Mouse (Mus musculus): ENCODE data around the gene Zpld1. TPM values are rescaled to one million over a fixed set of nuclear protein-coding genes. Genes with fewer than 3 reads are reported as not detected.

Zpld1 gene
- not detected for polyA plus RNA-seq (2017; shearing (Covaris generic))

DNA sequence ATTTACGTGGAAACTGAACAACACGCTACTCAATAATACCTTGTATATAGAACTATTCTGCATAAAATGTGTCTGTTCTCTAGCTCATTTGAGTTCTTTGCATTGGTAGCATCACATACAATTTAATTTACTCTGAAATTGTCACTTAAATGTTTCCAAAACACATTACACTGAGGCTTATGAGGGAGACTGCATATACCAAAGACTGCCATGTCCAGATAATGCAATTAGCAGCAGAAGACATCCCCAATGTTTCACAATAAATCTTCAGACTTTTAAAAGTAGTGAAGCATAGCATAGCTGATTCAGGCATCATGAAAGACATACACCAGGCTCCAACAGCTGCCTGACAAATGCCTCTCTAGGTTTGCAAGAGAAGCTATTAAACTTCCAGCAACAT lies at the start of gene Zpld1:
Zpld1 (minus strand) TSS at position 101 of the 400 bp plus-strand sequence.
- ATAC-seq, result no peak

DNA sequence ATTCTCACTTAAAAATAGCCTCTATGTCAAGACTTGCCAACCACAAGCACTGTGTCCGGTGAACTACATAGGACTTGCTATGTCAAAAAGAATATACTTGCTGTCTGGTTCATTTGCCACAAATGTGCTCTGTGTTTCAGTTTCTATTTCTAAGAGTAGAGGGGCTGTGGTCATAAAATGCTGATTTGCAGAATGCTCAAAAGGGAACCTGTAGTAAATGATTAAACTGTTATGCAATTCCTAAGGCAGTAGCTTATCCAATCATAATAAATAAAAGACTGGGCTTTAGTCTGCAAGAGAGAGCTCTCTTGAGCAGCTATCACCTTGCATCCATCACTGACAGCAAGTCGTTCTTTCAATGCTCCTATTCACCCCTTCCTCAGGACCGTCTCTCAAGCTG lies 47.9 kb upstream of the Zpld1 start:
- no peak for ATAC-seq

DNA sequence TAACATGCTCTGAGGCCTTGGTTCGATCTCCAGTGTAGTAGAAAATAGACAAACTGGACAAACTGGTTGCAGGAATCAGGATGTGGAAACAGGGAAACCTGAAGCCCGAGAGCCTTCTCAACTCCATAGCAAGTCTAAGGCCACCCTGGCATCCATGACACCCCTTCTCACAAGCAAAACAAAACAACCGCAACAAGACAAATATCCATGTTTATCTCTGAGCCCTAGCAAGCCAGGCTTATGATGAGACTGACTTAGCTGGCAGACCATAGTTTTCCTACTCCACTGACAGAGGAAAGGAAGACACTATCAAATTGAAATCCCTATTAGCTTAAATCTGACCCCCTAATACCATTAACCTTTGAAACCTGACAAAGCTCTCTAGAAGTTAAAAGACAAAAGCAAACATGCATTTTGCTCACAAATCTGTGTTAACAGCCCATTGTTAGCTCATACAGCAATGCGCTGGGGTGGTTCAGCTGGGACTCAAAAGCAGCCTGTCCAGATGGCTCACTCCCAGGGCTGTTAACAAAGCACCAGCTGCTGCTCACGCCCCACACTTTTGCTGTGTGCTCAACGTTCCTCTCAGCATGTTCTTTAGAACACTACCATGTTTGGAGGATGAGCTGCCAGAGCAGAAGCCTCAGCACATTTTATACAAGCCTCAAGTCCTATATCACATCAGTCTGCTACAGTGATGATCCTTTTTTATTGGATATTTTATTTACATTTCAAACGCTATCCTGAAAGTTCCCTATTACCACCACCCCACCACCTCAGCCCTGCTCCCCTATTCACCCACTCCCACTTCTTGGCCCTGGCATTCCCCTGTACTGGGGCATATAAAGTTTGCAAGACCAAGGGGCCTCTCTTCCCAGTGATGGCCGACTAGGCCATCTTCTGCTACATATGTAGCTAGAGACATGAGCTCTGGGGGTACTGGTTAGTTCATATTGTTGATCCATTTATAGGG lies 24.0 kb upstream of the Zpld1 start:
- ATAC-seq, result no peak

DNA sequence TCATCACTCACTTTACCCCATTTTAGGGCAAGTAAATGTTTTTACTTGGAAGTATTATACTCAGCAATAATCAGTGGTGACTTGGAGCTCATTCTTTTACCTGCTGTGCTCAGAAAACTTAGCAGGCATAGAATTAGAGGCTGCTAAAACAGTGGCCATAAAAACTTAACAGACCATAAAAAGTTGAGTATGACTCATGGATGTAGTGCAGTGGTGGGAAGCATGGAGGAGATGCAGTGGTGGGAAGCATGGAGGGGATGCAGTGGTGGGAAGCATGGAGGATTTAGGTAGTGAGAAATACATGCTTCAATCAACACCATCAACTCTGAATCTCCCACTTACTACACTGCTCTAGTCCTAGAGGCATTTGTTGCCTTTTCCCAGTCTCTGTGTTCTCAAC lies 19.2 kb upstream of the Zpld1 start:
- no peak for ATAC-seq

DNA sequence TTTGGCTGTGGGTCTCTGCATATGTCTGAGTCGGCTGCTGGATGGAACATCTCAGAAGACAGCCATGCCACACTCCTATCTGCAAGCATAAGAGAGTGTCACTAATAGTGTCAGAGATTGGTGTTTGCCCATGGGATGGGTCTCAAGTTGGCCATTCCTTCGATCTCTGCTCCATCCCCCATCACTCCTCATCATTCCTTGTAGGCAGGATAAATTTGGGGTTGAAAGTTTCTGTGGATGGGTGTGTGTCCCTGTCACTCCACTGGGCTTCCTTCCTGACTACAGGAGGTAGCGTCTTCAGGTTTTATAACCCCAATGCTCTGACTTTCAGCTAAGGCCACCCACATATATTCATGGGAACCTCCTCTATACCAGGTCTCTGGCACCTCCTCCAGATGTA lies 14.3 kb upstream of the Zpld1 start:
- ATAC-seq, result no peak

DNA sequence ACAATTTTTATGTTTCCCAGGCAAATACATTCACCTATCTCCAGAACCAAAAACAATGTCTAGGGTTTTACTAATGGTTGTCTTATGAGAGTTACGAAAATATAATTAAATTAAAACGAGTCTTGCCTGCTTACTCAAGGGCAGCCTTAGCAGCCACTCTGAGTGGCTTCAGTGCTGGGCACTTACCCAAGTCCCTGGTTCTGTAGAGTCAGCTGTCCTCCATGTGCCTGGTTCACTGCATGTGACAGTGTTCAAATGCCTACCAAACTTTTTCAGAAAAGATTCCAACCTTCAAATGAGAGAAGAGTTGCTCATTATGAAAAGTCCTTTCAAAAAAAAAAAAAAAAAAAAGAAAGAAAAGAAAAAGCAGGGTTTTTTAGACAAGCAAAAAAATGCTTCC lies 15.1 kb downstream of the Zpld1 start:
- ATAC-seq, result no peak

DNA sequence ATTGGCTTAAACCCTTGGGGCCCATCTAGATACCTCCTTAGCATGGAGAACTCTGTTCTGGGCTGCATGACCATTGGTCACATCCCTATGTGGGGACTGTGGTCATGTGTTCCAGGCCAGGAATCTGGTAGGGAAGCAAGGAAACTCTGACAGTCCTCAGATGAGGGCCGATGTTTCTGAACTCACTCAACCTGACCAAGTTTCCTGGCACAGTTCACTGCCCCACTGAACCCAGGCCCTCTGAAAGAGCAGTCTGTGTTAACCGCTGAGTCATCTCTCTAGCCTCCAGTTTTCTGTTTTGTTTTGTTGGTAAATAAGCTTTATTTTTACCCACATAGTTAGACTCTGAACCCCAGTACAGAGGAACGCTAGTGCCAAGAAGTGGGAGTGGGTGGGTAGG lies 20.3 kb downstream of the Zpld1 start:
- no peak for ATAC-seq

DNA sequence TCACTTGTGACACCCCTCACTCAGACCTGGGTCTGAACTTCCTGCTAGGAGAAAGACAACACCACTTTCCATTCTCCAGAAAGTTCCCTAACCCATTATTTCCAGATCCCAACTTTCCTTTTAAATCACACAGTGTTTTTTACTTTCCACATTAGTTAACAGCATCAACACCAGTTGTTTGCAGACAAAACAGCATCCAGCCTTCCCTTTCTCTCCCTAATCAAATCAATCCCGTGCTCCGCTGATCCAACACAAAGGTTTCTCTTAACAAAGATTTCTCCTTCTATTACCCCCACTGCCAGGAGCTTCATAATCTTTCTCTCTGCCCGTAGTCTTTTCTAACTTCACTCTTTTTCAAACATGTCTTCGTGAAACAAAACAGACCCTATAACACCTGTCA lies 32.5 kb downstream of the Zpld1 start:
- no peak for ATAC-seq

DNA sequence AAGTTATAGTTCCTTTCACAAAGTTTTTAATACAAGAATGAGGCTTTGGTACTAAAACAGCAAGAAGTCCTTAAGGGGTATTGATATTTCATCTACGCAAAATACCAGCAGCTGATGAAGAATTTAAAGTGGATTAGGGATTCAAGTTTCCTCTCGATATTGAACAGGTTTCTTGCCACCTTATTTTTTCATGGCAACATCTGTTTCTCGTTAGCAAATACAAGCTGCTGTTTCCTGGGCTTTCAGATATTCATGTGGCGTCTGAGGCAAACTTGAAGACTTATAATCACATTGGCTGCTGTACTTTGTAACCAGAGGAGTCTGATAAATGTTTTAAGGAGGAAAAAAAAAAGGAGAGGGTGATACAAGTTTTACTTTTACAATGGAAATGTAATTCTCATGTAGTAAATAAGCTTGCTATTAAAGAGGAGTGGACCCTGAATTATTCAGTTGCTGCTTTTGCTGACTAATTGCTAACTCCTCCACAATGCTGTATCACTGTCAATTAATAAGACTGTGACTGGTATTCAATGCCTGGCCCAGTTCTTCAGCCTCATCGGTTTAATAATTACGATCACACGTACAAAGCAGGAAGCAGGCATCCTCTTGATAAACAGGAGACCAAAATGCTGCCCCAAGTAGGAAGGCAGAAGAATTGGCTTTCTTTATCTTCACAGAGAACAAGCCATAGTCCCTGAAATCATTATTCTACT lies 36.8 kb downstream of the Zpld1 start:
- no peak for ATAC-seq

DNA sequence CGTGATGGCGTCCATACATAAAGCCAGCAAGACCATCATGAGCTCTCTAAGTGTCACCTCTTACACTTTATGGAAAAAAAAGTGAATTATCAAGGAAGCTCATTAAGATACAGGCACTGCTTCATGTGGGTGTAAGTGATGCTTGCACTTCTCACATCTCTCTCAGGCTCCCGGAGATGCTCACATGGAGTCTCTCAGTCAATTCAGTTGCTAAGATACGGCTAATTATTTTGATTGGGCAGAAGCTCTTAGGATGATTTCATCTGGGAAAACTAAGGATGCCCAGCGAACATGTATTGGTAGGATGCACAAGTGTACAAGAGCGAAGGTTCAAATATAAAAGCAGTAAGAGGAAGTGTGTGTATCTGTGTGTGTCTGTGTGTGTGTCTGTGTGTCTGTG lies 38.1 kb downstream of the Zpld1 start:
- ATAC-seq, result no peak

DNA sequence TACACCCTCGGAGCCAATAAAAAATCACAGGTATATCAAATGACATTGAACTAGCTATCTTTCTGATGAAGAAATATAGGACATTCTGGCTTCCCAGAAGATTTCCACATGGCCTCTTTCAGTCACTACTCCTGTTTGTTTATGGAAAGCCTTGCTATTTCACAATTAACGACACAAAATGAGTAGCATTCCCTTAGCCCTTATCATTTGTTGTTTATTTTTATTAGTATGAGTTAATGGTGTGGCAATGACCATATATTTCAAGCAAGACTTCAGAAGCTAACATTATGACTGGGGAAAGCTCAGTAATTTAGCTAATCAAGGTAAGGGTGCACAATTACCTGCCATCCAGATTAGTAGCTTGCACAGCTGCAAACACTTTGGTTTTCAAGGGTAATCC lies 56.8 kb downstream of the Zpld1 start:
- no peak for ATAC-seq

DNA sequence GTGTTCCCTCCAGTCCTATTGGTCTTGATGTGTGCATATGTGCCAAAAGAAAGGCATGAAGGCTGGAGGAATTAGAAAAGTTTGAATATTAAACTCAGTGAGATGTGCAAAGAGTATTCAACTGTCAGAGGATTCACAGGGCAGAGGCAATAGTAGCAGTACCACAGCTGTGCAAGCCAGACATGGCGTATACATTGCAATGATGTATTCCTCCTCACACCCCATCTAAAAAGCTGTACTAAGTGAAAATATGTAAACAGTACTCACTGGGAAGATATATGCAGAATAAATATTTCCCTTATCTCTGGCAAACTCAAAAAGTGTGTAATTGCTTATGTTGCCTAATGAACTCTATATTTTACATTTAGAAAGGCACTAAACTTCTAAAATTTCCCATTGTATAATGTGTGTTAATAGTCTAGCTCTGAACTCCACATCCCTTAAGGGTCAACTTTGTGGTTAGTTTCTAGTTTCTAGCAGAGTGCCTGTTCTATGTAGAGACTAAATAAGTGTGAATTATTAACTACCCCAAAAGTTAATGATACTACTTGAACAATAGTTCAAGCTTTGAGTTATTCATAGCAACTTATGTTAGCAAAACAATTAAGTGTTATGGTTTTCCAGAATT lies 68.7 kb downstream of the Zpld1 start:
- ATAC-seq, result no peak

DNA sequence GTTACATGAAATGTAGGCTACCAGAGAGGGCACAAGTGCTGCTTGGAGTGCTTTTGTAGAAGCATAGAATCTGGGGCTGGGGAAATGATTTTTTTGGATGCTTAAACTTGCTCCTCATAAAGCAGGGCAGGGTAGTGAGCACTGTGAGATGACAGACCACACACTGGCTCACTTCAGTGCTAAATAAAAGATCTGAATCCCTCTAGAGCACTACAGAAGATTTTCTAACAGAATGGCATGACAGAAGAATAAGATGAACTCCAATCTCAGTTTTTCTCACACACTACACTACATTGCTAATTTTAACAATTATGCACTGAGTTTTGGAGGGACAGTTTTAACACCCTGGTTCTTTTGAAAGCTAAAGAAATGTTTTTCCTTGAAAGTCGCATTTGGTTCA lies 93.8 kb downstream of the Zpld1 start:
- ATAC-seq, result no peak

DNA sequence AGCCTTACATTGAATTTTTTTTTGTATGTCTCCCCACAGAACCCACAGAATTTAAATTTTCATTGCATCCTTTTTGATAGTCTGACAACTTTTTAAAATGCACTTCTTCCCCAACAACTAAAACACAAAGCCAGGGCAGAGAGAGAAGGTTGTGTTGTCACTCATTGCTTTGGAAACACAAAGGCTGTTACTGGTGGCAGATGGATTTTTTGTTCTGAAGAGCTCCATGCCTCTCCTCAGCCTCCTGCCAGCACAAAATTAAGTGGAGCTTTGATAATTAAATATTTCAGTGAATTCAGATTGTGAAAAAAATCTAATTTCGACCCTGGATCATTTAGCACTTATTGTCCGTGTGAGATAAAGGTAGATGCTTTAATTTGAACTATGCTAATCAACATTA lies 107.4 kb downstream of the Zpld1 start:
- ATAC-seq, result no peak

DNA sequence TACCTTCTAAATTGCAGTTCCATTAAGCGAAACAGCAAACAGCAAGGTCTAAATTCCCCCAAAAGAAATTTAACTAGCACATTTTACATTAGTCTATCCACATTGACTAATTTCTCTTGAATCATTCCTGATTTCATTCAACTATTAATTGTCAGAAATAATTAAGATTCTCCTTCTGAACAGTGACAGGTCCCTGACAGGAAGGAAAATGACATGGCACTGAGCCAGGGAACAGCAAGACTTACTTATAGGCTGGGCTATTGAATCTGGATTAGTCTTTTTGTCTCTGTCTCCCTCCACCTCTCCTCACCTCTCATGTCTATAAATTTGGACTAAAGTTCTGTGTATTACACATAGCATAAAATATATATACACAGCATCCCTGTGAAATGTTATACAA lies 112.4 kb downstream of the Zpld1 start:
- no peak for ATAC-seq

Measured in CD4-positive, CD25-positive, alpha-beta regulatory T cell, adult 4 months (primary cell).